Mouse (Mus musculus) neural tube, embryonic 12.5 days (tissue): ENCODE results near the gene Zfand3. TPM values are rescaled to one million over a fixed set of nuclear protein-coding genes. Genes with fewer than 3 reads are reported as not detected.
A peak's percentile ranks its signal among the peaks of the same experiment; 100 is the strongest.

Source experiments
- ATAC-seq: fragments of 200-750 bp; cut with Nextera tagmentation; 2 replicates; pipeline ENCODE4 v1.8.0; 2017; ENCODE audit warnings: low read depth, mild to moderate bottlenecking, moderate TSS enrichment, moderate library complexity; ENCODE audit not compliant: low FRiP score
- H3K27ac ChIP-seq: fragments of 300-500 bp; sonication (generic); 2 replicates; pipeline ENCODE4 v1.5.1; 2016
- H3K27me3 ChIP-seq: fragments of 300-500 bp; sonication (generic); replicated peaks from 2 replicates; pipeline ENCODE4 v1.6.1; 2016; ENCODE audit warnings: mild to moderate bottlenecking
- H3K36me3 ChIP-seq: fragments of 300-500 bp; sonication (generic); 2 replicates; pipeline ENCODE4 v1.6.1; 2016; ENCODE audit warnings: mild to moderate bottlenecking
- H3K4me1 ChIP-seq: fragments of 300-500 bp; sonication (generic); 2 replicates; pipeline ENCODE4 v1.6.1; 2016
- H3K4me2 ChIP-seq: fragments of 300-500 bp; sonication (generic); replicated peaks from 2 replicates; pipeline ENCODE4 v1.6.1; 2016; ENCODE audit warnings: mild to moderate bottlenecking
- H3K4me3 ChIP-seq: fragments of 300-500 bp; sonication (generic); 2 replicates; pipeline ENCODE4 v1.5.1; 2016
- H3K9ac ChIP-seq: fragments of 300-500 bp; sonication (generic); 2 replicates; pipeline ENCODE4 v1.6.1; 2016; ENCODE audit warnings: mild to moderate bottlenecking
- H3K9me3 ChIP-seq: fragments of 300-500 bp; sonication (generic); 2 replicates; pipeline ENCODE4 v1.6.1; 2016; ENCODE audit warnings: mild to moderate bottlenecking
- WGBS: fragments of 180-500 bp; shearing (Covaris S2); methylation state at CpG from one replicate; pipeline ENCODE4 v1.1.7; 2016; 5-methylcytosine and 5-hydroxymethylcytosine counted together
- polyA plus RNA-seq: library from polyadenylated mRNA; unstranded; fragments of >200 nt; fragmentation: Nextera tagmentation; extraction: Ambion mirVana; gene quantifications from 2 replicates; pipeline ENCODE4 v1.2.1, GENCODE M21; 2016

Zfand3 gene
- polyA plus RNA-seq, 1 experiment from 2014 or later = 88.4 TPM

- Histone ChIP-seq H3K27me3 (no peaks in the 10 kb centered on the region), H3K9me3 (no peaks in the 10 kb centered on the region), H3K36me3 (no peaks in the 10 kb centered on the region), H3K9ac (no peak overlapping the region), H3K27ac (no peak overlapping the region), H3K4me2 (no peak overlapping the region), H3K4me3 (no peak overlapping the region), H3K4me1 (0 out of 2 replicates have a peak, but pooled peaks cover 3% of the 10 kb centered on the region)
- WGBS = 87% methylated on average over 7 of the region's 7 CpGs
- ATAC-seq = no peak
Measured at GRCm38 (mm10) chr17:29984931-29985330, 19.6 kb upstream of the Zfand3 start.

- WGBS = 25% methylated on average over 3 of the region's 3 CpGs
- Histone ChIP-seq H3K4me3 (no peak overlapping the region), H3K4me1 (0 out of 2 replicates have a peak, but pooled peaks cover 3% of the 10 kb centered on the region), H3K9me3 (no peaks in the 10 kb centered on the region), H3K4me2 (no peak overlapping the region), H3K27ac (no peak overlapping the region), H3K36me3 (no peaks in the 10 kb centered on the region), H3K27me3 (no peaks in the 10 kb centered on the region), H3K9ac (no peak overlapping the region)
- no peak for ATAC-seq
Measured at GRCm38 (mm10) chr17:29985534-29985933, 19.0 kb upstream of the Zfand3 start.

GRCm38 (mm10) chr17:29988141-29988540 is 16.4 kb upstream of the Zfand3 start:
- 0 out of 2 replicates have a peak, but pooled peaks cover 3% of the 10 kb centered on the region for H3K4me1 ChIP-seq
- no peaks in the 10 kb centered on the region for H3K27me3 ChIP-seq
- no peak for ATAC-seq
- WGBS = 24% methylated on average over 5 of the region's 5 CpGs
- H3K4me3 ChIP-seq = no peak overlapping the region
- no peak overlapping the region for H3K27ac ChIP-seq
- H3K9me3 ChIP-seq = no peaks in the 10 kb centered on the region
- H3K9ac ChIP-seq = no peak overlapping the region
- H3K36me3 ChIP-seq = no peaks in the 10 kb centered on the region
- no peak overlapping the region for H3K4me2 ChIP-seq

GRCm38 (mm10) chr17:29989653-29990052 is 14.9 kb upstream of the Zfand3 start:
- WGBS = 88% methylated on average over 5 of the region's 5 CpGs
- H3K4me3 ChIP-seq = no peak overlapping the region
- no peak for ATAC-seq

GRCm38 (mm10) chr17:29990136-29990535 is 14.4 kb upstream of the Zfand3 start:
- ATAC-seq = no peak

More at GRCm38 (mm10) chr17:29989653-29990052, 14.9 kb upstream of the Zfand3 start:
- Histone ChIP-seq H3K9me3 (no peaks in the 10 kb centered on the region), H3K4me2 (no peak overlapping the region), H3K27ac (no peak overlapping the region), H3K9ac (no peak overlapping the region), H3K27me3 (no peaks in the 10 kb centered on the region), H3K4me1 (0 out of 2 replicates have a peak, but pooled peaks cover 3% of the 10 kb centered on the region), H3K36me3 (no peaks in the 10 kb centered on the region)

GRCm38 (mm10) chr17:29990845-29991244 is 13.7 kb upstream of the Zfand3 start:
- Histone ChIP-seq H3K27me3 (no peaks in the 10 kb centered on the region), H3K9ac (no peak overlapping the region), H3K27ac (no peak overlapping the region), H3K36me3 (no peaks in the 10 kb centered on the region), H3K4me3 (no peak overlapping the region), H3K9me3 (no peaks in the 10 kb centered on the region), H3K4me2 (no peak overlapping the region), H3K4me1 (0 out of 2 replicates have a peak, but pooled peaks cover 3% of the 10 kb centered on the region)
- no peak for ATAC-seq
- WGBS = 87% methylated on average over 2 of the region's 2 CpGs

More at GRCm38 (mm10) chr17:29990136-29990535, 14.4 kb upstream of the Zfand3 start:
- H3K27me3 ChIP-seq = no peaks in the 10 kb centered on the region
- H3K36me3 ChIP-seq = no peaks in the 10 kb centered on the region
- H3K4me3 ChIP-seq = no peak overlapping the region
- H3K9ac ChIP-seq = no peak overlapping the region
- H3K4me1 ChIP-seq = 0 out of 2 replicates have a peak, but pooled peaks cover 3% of the 10 kb centered on the region
- no peaks in the 10 kb centered on the region for H3K9me3 ChIP-seq
- 89% methylated on average over 3 of the region's 3 CpGs for WGBS
- H3K27ac ChIP-seq = no peak overlapping the region
- H3K4me2 ChIP-seq = no peak overlapping the region

- Histone ChIP-seq H3K9me3 (no peaks in the 10 kb centered on the region), H3K9ac (no peak overlapping the region), H3K27ac (no peak overlapping the region), H3K4me3 (no peak overlapping the region), H3K27me3 (no peaks in the 10 kb centered on the region), H3K36me3 (no peaks in the 10 kb centered on the region), H3K4me1 (no peaks in the 10 kb centered on the region), H3K4me2 (no peak overlapping the region)
- 84% methylated on average over 8 of the region's 8 CpGs for WGBS
- no peak for ATAC-seq
Measured at GRCm38 (mm10) chr17:29993488-29993887, 11.0 kb upstream of the Zfand3 start.

- 86% methylated on average over 3 of the region's 3 CpGs for WGBS
- H3K4me3 ChIP-seq = no peak overlapping the region
- no peaks in the 10 kb centered on the region for H3K9me3 ChIP-seq
- no peak overlapping the region for H3K27ac ChIP-seq
- H3K36me3 ChIP-seq = no peaks in the 10 kb centered on the region
- no peaks in the 10 kb centered on the region for H3K4me1 ChIP-seq
- no peak overlapping the region for H3K9ac ChIP-seq
- H3K27me3 ChIP-seq = no peaks in the 10 kb centered on the region
- ATAC-seq = no peak
- no peak overlapping the region for H3K4me2 ChIP-seq
Measured at GRCm38 (mm10) chr17:29994011-29994410, 10.5 kb upstream of the Zfand3 start.

GRCm38 (mm10) chr17:29994459-29994858 is 10.1 kb upstream of the Zfand3 start:
- no peaks in the 10 kb centered on the region for H3K4me1 ChIP-seq
- 88% methylated on average over 4 of the region's 4 CpGs for WGBS
- no peaks in the 10 kb centered on the region for H3K27me3 ChIP-seq
- no peak overlapping the region for H3K4me2 ChIP-seq
- no peaks in the 10 kb centered on the region for H3K36me3 ChIP-seq
- ATAC-seq = no peak
- no peak overlapping the region for H3K9ac ChIP-seq
- H3K27ac ChIP-seq = no peak overlapping the region
- H3K9me3 ChIP-seq = no peaks in the 10 kb centered on the region
- H3K4me3 ChIP-seq = no peak overlapping the region

- no peaks in the 10 kb centered on the region for H3K27me3 ChIP-seq
- WGBS = 89% methylated on average over 5 of the region's 5 CpGs
- H3K4me2 ChIP-seq = no peak overlapping the region
- H3K4me1 ChIP-seq = no peaks in the 10 kb centered on the region
- no peak overlapping the region for H3K27ac ChIP-seq
- no peak overlapping the region for H3K9ac ChIP-seq
- no peaks in the 10 kb centered on the region for H3K36me3 ChIP-seq
- H3K4me3 ChIP-seq = no peak overlapping the region
- ATAC-seq = no peak
- H3K9me3 ChIP-seq = no peaks in the 10 kb centered on the region
Measured at GRCm38 (mm10) chr17:29995986-29996385, 8.5 kb upstream of the Zfand3 start.

GRCm38 (mm10) chr17:29997726-29998125 is 6.8 kb upstream of the Zfand3 start:
- Histone ChIP-seq H3K9me3 (no peaks in the 10 kb centered on the region), H3K27ac (no peak overlapping the region), H3K9ac (no peak overlapping the region), H3K36me3 (no peaks in the 10 kb centered on the region), H3K4me1 (no peaks in the 10 kb centered on the region), H3K4me3 (no peak overlapping the region), H3K27me3 (no peaks in the 10 kb centered on the region), H3K4me2 (no peak overlapping the region)
- 75% methylated on average over 7 of the region's 7 CpGs for WGBS
- ATAC-seq = no peak

GRCm38 (mm10) chr17:29998566-29999295 is 5.8 kb upstream of the Zfand3 start:
- no peak overlapping the region for H3K4me2 ChIP-seq
- no peak overlapping the region for H3K27ac ChIP-seq
- WGBS = 79% methylated on average over 24 of the region's 24 CpGs
- no peak overlapping the region for H3K4me3 ChIP-seq
- H3K27me3 ChIP-seq = no peaks in the 10 kb centered on the region
- ATAC-seq = no peak
- no peaks in the 10 kb centered on the region for H3K36me3 ChIP-seq
- peaks cover 6% of the 10 kb centered on the region for H3K4me1 ChIP-seq
- H3K9ac ChIP-seq = no peak overlapping the region
- H3K9me3 ChIP-seq = no peaks in the 10 kb centered on the region

- Histone ChIP-seq H3K4me2 (peak overlapping the region; percentile 77), H3K4me1 (peaks cover 36% of the 10 kb centered on the region), H3K36me3 (no peaks in the 10 kb centered on the region), H3K4me3 (peak overlapping the region; percentile 98), H3K27ac (peak overlapping the region; percentile 99), H3K9ac (peak overlapping the region; percentile 99), H3K27me3 (no peaks in the 10 kb centered on the region), H3K9me3 (no peaks in the 10 kb centered on the region)
- no peak; the same call in 1 of the 2 replicates for ATAC-seq
- WGBS = 1% methylated on average over 32 of the region's 47 CpGs
Measured at GRCm38 (mm10) chr17:30005103-30005443, 540 bp downstream of the Zfand3 start.
